Mouse (Mus musculus) hindbrain, embryonic 13.5 days (tissue): ENCODE data around the gene Tbc1d8b. TPM values are rescaled to one million over a fixed set of nuclear protein-coding genes. Genes with fewer than 3 reads are reported as not detected.
"Not testable (repeated sequence)": the region's sequence is repeated elsewhere in the genome, so short reads cannot be mapped to it uniquely, and the experiment has no call there.

Source experiments
- ATAC-seq: fragments of 200-750 bp; cut with Nextera tagmentation; 2 replicates; pipeline ENCODE4 v1.8.0; 2017; ENCODE audit warnings: moderate TSS enrichment; ENCODE audit not compliant: low FRiP score
- H3K27ac ChIP-seq: fragments of 300-500 bp; sonication (generic); 2 replicates; pipeline ENCODE4 v1.5.1; 2015; ENCODE audit warnings: inconsistent platforms, mild to moderate bottlenecking, moderate library complexity
- H3K27me3 ChIP-seq: fragments of 300-500 bp; sonication (generic); 2 replicates; pipeline ENCODE4 v1.6.1; 2015; ENCODE audit warnings: mild to moderate bottlenecking, inconsistent platforms
- H3K36me3 ChIP-seq: fragments of 300-500 bp; sonication (generic); 2 replicates; pipeline ENCODE4 v1.6.1; 2015; ENCODE audit warnings: mild to moderate bottlenecking, inconsistent platforms
- H3K4me1 ChIP-seq: fragments of 300-500 bp; sonication (generic); replicated peaks from 2 replicates; pipeline ENCODE4 v1.6.1; 2015; ENCODE audit warnings: inconsistent platforms
- H3K4me2 ChIP-seq: fragments of 300-500 bp; sonication (generic); 2 replicates; pipeline ENCODE4 v1.6.1; 2015; ENCODE audit warnings: inconsistent platforms, mild to moderate bottlenecking, moderate library complexity
- H3K4me3 ChIP-seq: fragments of 300-500 bp; sonication (generic); 2 replicates; pipeline ENCODE4 v1.5.1; 2015; ENCODE audit warnings: mild to moderate bottlenecking, inconsistent platforms
- H3K9ac ChIP-seq: fragments of 300-500 bp; sonication (generic); 2 replicates; pipeline ENCODE4 v1.6.1; 2015; ENCODE audit warnings: mild to moderate bottlenecking, inconsistent platforms
- H3K9me3 ChIP-seq: fragments of 300-500 bp; sonication (generic); 2 replicates; pipeline ENCODE4 v1.6.1; 2016; ENCODE audit warnings: inconsistent platforms
- WGBS: fragments of 180-500 bp; shearing (Covaris S2); methylation state at CpG from one replicate; pipeline ENCODE4 v1.1.7; 2015; 5-methylcytosine and 5-hydroxymethylcytosine counted together
- polyA plus RNA-seq: library from polyadenylated mRNA; unstranded; fragments of >200 nt; fragmentation: Nextera tagmentation; extraction: Ambion mirVana; gene quantifications from 2 replicates; pipeline ENCODE4 v1.2.1, GENCODE M21; 2015

Gene Tbc1d8b
- polyA plus RNA-seq, 1 experiment from 2014 or later = 0.73 TPM

- H3K4me1 ChIP-seq = no peaks in the 10 kb centered on the region
- H3K9me3 ChIP-seq = no peaks in the 10 kb centered on the region
- WGBS = 84% methylated on average over 5 of the region's 5 CpGs
Observed at GRCm38 (mm10) chrX:139737066-139737465, 52.3 kb downstream of the Tbc1d8b start.

GRCm38 (mm10) chrX:139751855-139752254 is 67.1 kb downstream of the Tbc1d8b start:
- no peak overlapping the region for H3K4me3 ChIP-seq
- no peak overlapping the region for H3K4me2 ChIP-seq
- H3K36me3 ChIP-seq = no peaks in the 10 kb centered on the region
- H3K27ac ChIP-seq = no peak overlapping the region
- no peak for ATAC-seq
- no peaks in the 10 kb centered on the region for H3K4me1 ChIP-seq
- no peaks in the 10 kb centered on the region for H3K9me3 ChIP-seq
- H3K27me3 ChIP-seq = 0 out of 2 replicates have a peak, but pooled peaks cover 3% of the 10 kb centered on the region
- 0% methylated on average over 1 of the region's 1 CpGs for WGBS
- H3K9ac ChIP-seq = no peak overlapping the region

More at GRCm38 (mm10) chrX:139737066-139737465, 52.3 kb downstream of the Tbc1d8b start:
- Histone ChIP-seq H3K9ac (no peak overlapping the region), H3K4me3 (no peak overlapping the region), H3K36me3 (no peaks in the 10 kb centered on the region), H3K27me3 (peaks cover 3% of the 10 kb centered on the region; the same call in 1 of the 2 replicates), H3K4me2 (no peak overlapping the region), H3K27ac (no peak overlapping the region)
- ATAC-seq = no peak

- H3K9ac ChIP-seq, H3K4me1 ChIP-seq, H3K27me3 ChIP-seq, H3K9me3 ChIP-seq, H3K4me3 ChIP-seq, ATAC-seq, H3K36me3 ChIP-seq, H3K27ac ChIP-seq, H3K4me2 ChIP-seq: not testable (repeated sequence)
- WGBS = 86% methylated on average over 3 of the region's 3 CpGs
Observed at GRCm38 (mm10) chrX:139758634-139759033, 73.8 kb downstream of the Tbc1d8b start.

GRCm38 (mm10) chrX:139762546-139762945 is 77.8 kb downstream of the Tbc1d8b start:
- Histone ChIP-seq H3K27ac (no peak overlapping the region), H3K27me3 (no peaks in the 10 kb centered on the region), H3K36me3 (no peaks in the 10 kb centered on the region), H3K9me3 (no peaks in the 10 kb centered on the region), H3K4me3 (no peak overlapping the region), H3K9ac (no peak overlapping the region), H3K4me1 (no peaks in the 10 kb centered on the region), H3K4me2 (no peak overlapping the region)
- WGBS = 82% methylated on average over 2 of the region's 2 CpGs
- ATAC-seq = no peak

- no peaks in the 10 kb centered on the region for H3K9me3 ChIP-seq
- H3K4me1 ChIP-seq = no peaks in the 10 kb centered on the region
- peak; percentile 71 for ATAC-seq
- 52% methylated on average over 13 of the region's 13 CpGs for WGBS
- H3K4me2 ChIP-seq = no peak overlapping the region
- H3K36me3 ChIP-seq = no peaks in the 10 kb centered on the region
- no peak overlapping the region for H3K27ac ChIP-seq
- H3K4me3 ChIP-seq = no peak overlapping the region
- H3K27me3 ChIP-seq = peaks cover 6% of the 10 kb centered on the region; the same call in 1 of the 2 replicates
- H3K9ac ChIP-seq = no peak overlapping the region
Observed at GRCm38 (mm10) chrX:139769975-139770637, 85.3 kb downstream of the Tbc1d8b start.

GRCm38 (mm10) chrX:139774309-139775083 is 89.7 kb downstream of the Tbc1d8b start:
- no peak for ATAC-seq

GRCm38 (mm10) chrX:139775084-139775612 is 90.4 kb downstream of the Tbc1d8b start:
- ATAC-seq = no peak
- H3K4me2 ChIP-seq = no peak overlapping the region
- no peaks in the 10 kb centered on the region for H3K36me3 ChIP-seq
- no peak overlapping the region for H3K27ac ChIP-seq
- H3K9ac ChIP-seq = no peak overlapping the region
- H3K27me3 ChIP-seq = peaks cover 17% of the 10 kb centered on the region; the same call in 1 of the 2 replicates
- WGBS = 78% methylated on average over 7 of the region's 7 CpGs
- no peaks in the 10 kb centered on the region for H3K9me3 ChIP-seq
- no peak overlapping the region for H3K4me3 ChIP-seq
- H3K4me1 ChIP-seq = no peaks in the 10 kb centered on the region

More at GRCm38 (mm10) chrX:139774309-139775083, 89.7 kb downstream of the Tbc1d8b start:
- H3K9ac ChIP-seq = no peak overlapping the region
- WGBS = 33% methylated on average over 18 of the region's 18 CpGs
- H3K36me3 ChIP-seq = no peaks in the 10 kb centered on the region
- peaks cover 16% of the 10 kb centered on the region; the same call in 1 of the 2 replicates for H3K27me3 ChIP-seq
- no peak overlapping the region for H3K4me3 ChIP-seq
- H3K27ac ChIP-seq = no peak overlapping the region
- no peaks in the 10 kb centered on the region for H3K9me3 ChIP-seq
- no peaks in the 10 kb centered on the region for H3K4me1 ChIP-seq
- no peak overlapping the region for H3K4me2 ChIP-seq

GRCm38 (mm10) chrX:139777357-139777756 is 92.6 kb downstream of the Tbc1d8b start:
- no peak overlapping the region for H3K4me3 ChIP-seq
- H3K4me2 ChIP-seq = no peak overlapping the region
- H3K27ac ChIP-seq = no peak overlapping the region
- H3K9me3 ChIP-seq = no peaks in the 10 kb centered on the region
- WGBS = 40% methylated on average over 4 of the region's 4 CpGs
- H3K4me1 ChIP-seq = 0 out of 2 replicates have a peak, but pooled peaks cover 3% of the 10 kb centered on the region
- no peaks in the 10 kb centered on the region for H3K36me3 ChIP-seq
- H3K9ac ChIP-seq = no peak overlapping the region
- no peak for ATAC-seq
- peaks cover 33% of the 10 kb centered on the region; the same call in 1 of the 2 replicates for H3K27me3 ChIP-seq

GRCm38 (mm10) chrX:139778886-139779285 is 94.1 kb downstream of the Tbc1d8b start:
- WGBS = 64% methylated on average over 1 of the region's 1 CpGs
- Histone ChIP-seq H3K4me2 (no peak overlapping the region), H3K27me3 (peaks cover 42% of the 10 kb centered on the region; the same call in 1 of the 2 replicates), H3K4me3 (no peak overlapping the region), H3K27ac (no peak overlapping the region), H3K9me3 (no peaks in the 10 kb centered on the region), H3K9ac (no peak overlapping the region), H3K4me1 (peaks cover 3% of the 10 kb centered on the region; the same call in 1 of the 2 replicates), H3K36me3 (no peaks in the 10 kb centered on the region)
- ATAC-seq = no peak

GRCm38 (mm10) chrX:139779401-139779800 is 94.6 kb downstream of the Tbc1d8b start:
- no peak for ATAC-seq
- WGBS = 80% methylated on average over 5 of the region's 5 CpGs
- H3K4me3 ChIP-seq = no peak overlapping the region
- H3K9ac ChIP-seq = no peak overlapping the region
- H3K4me2 ChIP-seq = no peak overlapping the region
- peaks cover 3% of the 10 kb centered on the region; the same call in 1 of the 2 replicates for H3K4me1 ChIP-seq
- H3K36me3 ChIP-seq = no peaks in the 10 kb centered on the region
- H3K27ac ChIP-seq = no peak overlapping the region
- H3K27me3 ChIP-seq = peaks cover 42% of the 10 kb centered on the region; the same call in 1 of the 2 replicates
- H3K9me3 ChIP-seq = no peaks in the 10 kb centered on the region

- Histone ChIP-seq H3K27ac (no peak overlapping the region), H3K4me3 (no peak overlapping the region), H3K9ac (no peak overlapping the region), H3K9me3 (no peaks in the 10 kb centered on the region), H3K4me2 (no peak overlapping the region), H3K36me3 (no peaks in the 10 kb centered on the region), H3K27me3 (peaks cover 33% of the 10 kb centered on the region; the same call in 1 of the 2 replicates), H3K4me1 (peaks cover 3% of the 10 kb centered on the region; the same call in 1 of the 2 replicates)
- 64% methylated on average over 3 of the region's 3 CpGs for WGBS
- ATAC-seq = no peak
Observed at GRCm38 (mm10) chrX:139780988-139781387, 96.2 kb downstream of the Tbc1d8b start.

GRCm38 (mm10) chrX:139781563-139781962 is 96.8 kb downstream of the Tbc1d8b start:
- H3K27ac ChIP-seq = no peak overlapping the region
- no peak for ATAC-seq
- 65% methylated on average over 4 of the region's 4 CpGs for WGBS
- H3K27me3 ChIP-seq = peaks cover 34% of the 10 kb centered on the region; the same call in 1 of the 2 replicates
- H3K9me3 ChIP-seq = no peaks in the 10 kb centered on the region
- H3K9ac ChIP-seq = no peak overlapping the region
- H3K4me1 ChIP-seq = peaks cover 3% of the 10 kb centered on the region; the same call in 1 of the 2 replicates
- no peak overlapping the region for H3K4me2 ChIP-seq
- H3K4me3 ChIP-seq = no peak overlapping the region
- no peaks in the 10 kb centered on the region for H3K36me3 ChIP-seq
